Comparison of ENCODE assay signal across 10 mouse cellular contexts in genomic region chr4:83657021-83657420, GRCm38 (mm10).
DNase-seq lines count a peak whose midpoint lies in the region; ATAC-seq lines count a peak whose summit lies in the region.
"Had no signal": no experiment of that assay in that cellular context is flagged by ENCODE, and none has a peak within 500 bp of the region (broad histone marks: within the 10 kb centered on the region; RNA-seq: fewer than 3 reads in every experiment).

No protein-coding gene starts in this region.

- ATAC-seq in heart, embryonic 16.5 days (replicated peaks; ENCODE audit: extremely low read depth, insufficient read depth, low FRiP score), result no peak
- no peak for ATAC-seq in embryonic facial prominence, embryonic 13.5 days (ENCODE audit: insufficient number of reproducible peaks, insufficient read depth, low FRiP score, low TSS enrichment, low read depth)
- ATAC-seq in hindbrain, embryonic 13.5 days (ENCODE audit: low FRiP score), result 0 out of 2 replicates have a peak, but pooled peaks have one; percentile 25
- ATAC-seq in midbrain, embryonic 15.5 days (replicated peaks), result peak; percentile 51

- no peak for DNase-seq in heart, adult 9 months (ENCODE audit: low spot score in 2 of 2)
- no peak for DNase-seq in gastrocnemius, postnatal 4 days (ENCODE audit: low spot score in 2 of 2)
- no peak for DNase-seq in layer of hippocampus, postnatal 36 days
- DNase-seq in spleen, postnatal 10 days (ENCODE audit: low spot score in 2 of 2), result no peak
- DNase-seq: heart, adult 11 months had no signal

- H3K36me3 ChIP-seq in heart, embryonic 16.5 days (ENCODE audit: control insufficient read depth, insufficient read depth), result no peaks in the 10 kb centered on the region
- H3K36me3 ChIP-seq in embryonic facial prominence, embryonic 13.5 days, result no peaks in the 10 kb centered on the region
- H3K36me3 ChIP-seq in hindbrain, embryonic 13.5 days, result no peaks in the 10 kb centered on the region
- no peaks in the 10 kb centered on the region for H3K36me3 ChIP-seq in midbrain, embryonic 15.5 days (replicated peaks)

- H3K27me3 ChIP-seq in heart, embryonic 16.5 days (ENCODE audit: control insufficient read depth, insufficient read depth, low read length), result no peaks in the 10 kb centered on the region
- no peaks in the 10 kb centered on the region for H3K27me3 ChIP-seq in embryonic facial prominence, embryonic 13.5 days
- H3K27me3 ChIP-seq in hindbrain, embryonic 13.5 days, result no peaks in the 10 kb centered on the region
- no peaks in the 10 kb centered on the region for H3K27me3 ChIP-seq in midbrain, embryonic 15.5 days (replicated peaks)

- H3K27ac ChIP-seq in heart, embryonic 16.5 days (ENCODE audit: low read length), result peak overlapping the region; percentile 27; the same call in 1 of the 2 replicates
- H3K27ac ChIP-seq in embryonic facial prominence, embryonic 13.5 days, result peak overlapping the region; percentile 51; the same call in 1 of the 2 replicates
- H3K27ac ChIP-seq in hindbrain, embryonic 13.5 days, result peak overlapping the region; percentile 56
- 0 out of 2 replicates have a peak overlapping the region, but pooled peaks have one; percentile 42 for H3K27ac ChIP-seq in midbrain, embryonic 15.5 days
- H3K27ac ChIP-seq: liver, embryonic 14.5 days had no signal

- no peak overlapping the region for H3K9ac ChIP-seq in heart, embryonic 16.5 days (ENCODE audit: low read length)
- H3K9ac ChIP-seq in embryonic facial prominence, embryonic 13.5 days, result no peak overlapping the region
- H3K9ac ChIP-seq in hindbrain, embryonic 13.5 days, result peak overlapping the region; percentile 36
- no peak overlapping the region for H3K9ac ChIP-seq in midbrain, embryonic 15.5 days
- H3K9ac ChIP-seq: liver, embryonic 14.5 days had no signal

- H3K4me2 ChIP-seq in heart, embryonic 16.5 days (ENCODE audit: low read depth, low read length), result peak overlapping the region; percentile 36
- peak overlapping the region; percentile 42 for H3K4me2 ChIP-seq in embryonic facial prominence, embryonic 13.5 days
- H3K4me2 ChIP-seq in hindbrain, embryonic 13.5 days, result peak overlapping the region; percentile 46
- peak overlapping the region; percentile 41 for H3K4me2 ChIP-seq in midbrain, embryonic 15.5 days

- 63% methylated on average over 6 of the region's 6 CpGs for WGBS in heart, embryonic 16.5 days
- WGBS in embryonic facial prominence, embryonic 13.5 days, result 63% methylated on average over 6 of the region's 6 CpGs
- WGBS in hindbrain, embryonic 13.5 days, result 25% methylated on average over 6 of the region's 6 CpGs
- WGBS in midbrain, embryonic 15.5 days, result 33% methylated on average over 6 of the region's 6 CpGs

- no peaks in the 10 kb centered on the region for H3K9me3 ChIP-seq in heart, embryonic 16.5 days (replicated peaks; ENCODE audit: control insufficient read depth, low read length)
- no peaks in the 10 kb centered on the region for H3K9me3 ChIP-seq in embryonic facial prominence, embryonic 13.5 days
- H3K9me3 ChIP-seq in hindbrain, embryonic 13.5 days, result no peaks in the 10 kb centered on the region
- H3K9me3 ChIP-seq in midbrain, embryonic 15.5 days, result no peaks in the 10 kb centered on the region

- H3K4me3 ChIP-seq in heart, embryonic 16.5 days (ENCODE audit: low read length), result no peak overlapping the region
- no peak overlapping the region for H3K4me3 ChIP-seq in embryonic facial prominence, embryonic 13.5 days
- peak overlapping the region; percentile 15; the same call in 1 of the 2 replicates for H3K4me3 ChIP-seq in hindbrain, embryonic 13.5 days
- no peak overlapping the region; the same call in 1 of the 2 replicates for H3K4me3 ChIP-seq in midbrain, embryonic 15.5 days

- H3K4me1 ChIP-seq in heart, embryonic 16.5 days (ENCODE audit: control insufficient read depth, insufficient read depth, low read length), result peaks cover 8% of the 10 kb centered on the region
- H3K4me1 ChIP-seq in embryonic facial prominence, embryonic 13.5 days, result peaks cover 18% of the 10 kb centered on the region
- peaks cover 10% of the 10 kb centered on the region for H3K4me1 ChIP-seq in hindbrain, embryonic 13.5 days (replicated peaks)
- peaks cover 12% of the 10 kb centered on the region for H3K4me1 ChIP-seq in midbrain, embryonic 15.5 days

Comparison
In these comparisons a context has a peak if more than half of its experiments do, and no peak if none do; other contexts are left out.
1. ATAC-seq: peak in hindbrain, embryonic 13.5 days (single experiment) and midbrain, embryonic 15.5 days (single experiment); none in heart, embryonic 16.5 days (single experiment) and embryonic facial prominence, embryonic 13.5 days (single experiment).
2. Peak in every context shown above with its lines, with median percentiles within 50 percentile points of each other: H3K27ac ChIP-seq and H3K4me2 ChIP-seq.